Mouse (Mus musculus): Measurements from ENCODE around the gene Pogz.
A peak's percentile ranks its signal among the peaks of the same experiment; 100 is the strongest.

GRCm38 (mm10) chr3:94824110-94824509, 13.3 kb upstream of the Pogz start:
- TF ChIP-seq CTCF (IDR thresholded peaks at IDR 0.05; ENCODE audit: low read depth, low read length) (0 out of 2 replicates have a peak, but pooled peaks have one; percentile 11), POLR2A (IDR thresholded peaks at IDR 0.05; ENCODE audit: extremely low read depth, insufficient read depth, low read length) (no peak)
